Mouse (Mus musculus): ENCODE results near the gene Gm21961. TPM values are rescaled to one million over a fixed set of nuclear protein-coding genes. Genes with fewer than 3 reads are reported as not detected.

Gm21961 gene
- not detected for total RNA-seq (2021)
- long read RNA-seq, experiment 1 = 0 reads
- long read RNA-seq, experiment 2 = 0 reads

DNA sequence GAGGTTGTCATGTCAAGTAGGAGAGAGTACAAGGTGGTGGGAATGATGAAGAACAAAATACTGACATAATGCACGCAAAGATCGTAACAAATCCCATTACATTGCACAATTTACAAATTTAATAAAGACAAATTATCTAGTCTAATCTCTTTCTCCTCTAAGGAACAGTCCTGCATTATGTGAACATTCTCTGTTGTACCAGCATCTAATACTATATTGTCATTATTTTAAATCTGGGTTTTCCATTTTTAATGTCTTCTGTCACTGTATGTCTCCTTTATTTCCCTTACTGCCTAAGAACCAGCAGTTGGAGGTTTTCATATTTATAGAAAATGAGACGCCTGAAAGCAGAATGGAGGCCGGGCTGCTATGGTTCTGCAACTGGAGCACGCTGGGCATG, at the start of gene Gm21961:
Gene Gm21961 (minus strand): TSS at position 101 of the 400 bp plus-strand sequence.
- no peak for DNase-seq

DNA sequence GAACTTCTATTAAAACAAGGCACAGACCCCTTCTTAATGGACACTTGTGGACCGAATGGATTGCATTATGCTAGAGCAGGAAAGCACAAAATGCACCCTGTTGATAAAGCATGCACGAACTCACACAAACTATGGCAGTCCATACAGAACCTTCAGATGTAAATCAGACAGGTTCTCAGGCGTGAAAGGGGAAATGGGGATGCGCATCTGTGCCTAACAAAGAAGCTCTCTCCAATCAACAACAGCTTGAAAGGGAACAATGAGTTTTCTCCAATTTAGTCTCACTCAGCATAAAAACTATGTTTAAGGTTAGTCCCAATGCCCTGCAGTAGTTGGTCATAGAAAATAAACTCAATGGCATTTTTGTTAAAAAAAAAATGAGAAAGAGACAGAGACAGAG, 27.3 kb upstream of the Gm21961 start:
- no peak for DNase-seq

DNA sequence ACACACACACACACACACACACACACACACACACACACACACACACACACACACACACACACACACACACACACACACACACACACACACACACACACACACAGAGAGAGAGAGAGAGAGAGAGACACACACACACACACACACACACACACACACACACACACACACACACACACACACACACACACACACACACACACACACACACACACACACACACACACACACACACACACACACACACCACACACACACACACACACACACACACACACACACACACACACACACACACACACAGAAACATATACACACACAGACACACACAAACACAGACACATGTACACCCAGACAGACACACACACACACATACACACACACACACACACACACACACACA, 24.5 kb upstream of the Gm21961 start:
- peak in 1 of 2 experiments; percentile 42 for DNase-seq

DNA sequence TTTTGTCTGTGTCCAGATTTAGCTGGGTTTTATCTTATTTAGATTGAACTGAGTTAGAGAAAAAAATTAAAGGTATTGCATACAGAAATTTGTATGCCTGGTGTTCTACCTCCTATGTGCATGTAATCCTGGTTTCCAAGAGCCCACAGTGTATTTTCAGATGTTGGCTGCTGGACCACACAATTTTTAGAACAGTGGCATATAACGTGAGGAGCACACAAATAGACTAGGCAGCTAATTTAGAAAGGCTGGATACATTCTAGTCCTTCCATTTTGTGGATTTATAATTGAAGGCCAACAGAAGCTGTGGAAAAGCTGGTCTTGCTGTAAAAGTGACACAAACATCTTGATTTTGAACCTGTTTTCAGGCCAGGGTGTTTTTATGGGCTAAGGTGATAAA, 3.3 kb upstream of the Gm21961 start:
- DNase-seq = no peak

DNA sequence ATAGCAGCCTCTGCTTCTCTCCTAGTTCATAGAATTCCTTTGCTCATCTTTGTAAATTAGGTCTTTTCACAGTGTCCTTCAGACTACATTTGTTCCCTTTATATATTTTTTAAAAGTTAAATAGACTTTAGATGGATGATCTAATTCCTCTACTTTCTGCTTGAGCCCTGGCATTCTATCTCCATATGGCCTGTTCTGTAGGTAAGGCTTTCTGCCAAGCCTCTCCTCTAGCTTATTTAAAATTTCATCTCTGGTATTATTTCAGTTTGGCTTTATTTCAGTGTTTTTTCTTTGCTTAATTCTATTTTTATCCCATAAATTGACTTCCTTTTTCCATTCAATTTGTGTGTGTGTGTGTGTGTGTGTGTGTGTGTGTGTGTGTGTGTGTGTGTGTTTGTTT, 8.5 kb downstream of the Gm21961 start:
- no peak for DNase-seq

DNA sequence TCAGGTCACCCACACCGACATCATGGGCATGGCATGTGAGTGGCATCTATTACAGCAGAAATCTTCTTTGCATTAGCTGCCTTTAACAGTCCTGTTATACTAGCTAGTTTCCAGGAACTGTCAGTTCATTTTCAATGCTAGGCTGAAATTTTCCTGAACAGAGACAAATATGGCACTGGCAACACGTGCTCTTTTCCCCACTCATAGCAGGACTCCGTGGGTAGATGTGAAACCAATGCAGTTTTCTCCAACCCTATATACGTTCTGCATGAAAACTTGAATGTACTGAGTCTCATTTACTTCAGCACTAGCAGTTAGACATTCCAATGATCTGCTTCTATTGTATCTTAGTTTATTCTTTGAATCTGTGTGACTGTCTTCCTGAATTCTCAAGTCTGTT, 20.2 kb downstream of the Gm21961 start:
- no peak for DNase-seq

DNA sequence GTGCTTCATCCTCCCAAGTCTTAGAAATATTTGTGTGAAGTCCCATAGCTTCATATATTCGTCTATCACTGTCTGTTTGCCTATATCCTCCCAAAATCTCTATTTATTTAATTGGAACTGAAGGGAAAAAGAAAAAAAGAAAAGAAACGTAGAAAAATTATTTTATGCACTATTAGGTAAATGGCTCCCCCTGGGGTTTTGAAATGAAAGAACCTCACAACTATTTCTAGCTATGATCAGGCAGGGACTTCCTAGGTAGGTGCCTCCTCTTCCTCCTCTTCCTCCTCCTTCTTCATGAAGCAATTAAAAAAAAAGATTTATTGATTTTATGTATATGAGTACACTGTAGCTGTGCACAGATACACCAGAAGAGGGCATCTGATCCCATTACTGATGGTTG, 34.7 kb downstream of the Gm21961 start:
- DNase-seq = no peak

DNA sequence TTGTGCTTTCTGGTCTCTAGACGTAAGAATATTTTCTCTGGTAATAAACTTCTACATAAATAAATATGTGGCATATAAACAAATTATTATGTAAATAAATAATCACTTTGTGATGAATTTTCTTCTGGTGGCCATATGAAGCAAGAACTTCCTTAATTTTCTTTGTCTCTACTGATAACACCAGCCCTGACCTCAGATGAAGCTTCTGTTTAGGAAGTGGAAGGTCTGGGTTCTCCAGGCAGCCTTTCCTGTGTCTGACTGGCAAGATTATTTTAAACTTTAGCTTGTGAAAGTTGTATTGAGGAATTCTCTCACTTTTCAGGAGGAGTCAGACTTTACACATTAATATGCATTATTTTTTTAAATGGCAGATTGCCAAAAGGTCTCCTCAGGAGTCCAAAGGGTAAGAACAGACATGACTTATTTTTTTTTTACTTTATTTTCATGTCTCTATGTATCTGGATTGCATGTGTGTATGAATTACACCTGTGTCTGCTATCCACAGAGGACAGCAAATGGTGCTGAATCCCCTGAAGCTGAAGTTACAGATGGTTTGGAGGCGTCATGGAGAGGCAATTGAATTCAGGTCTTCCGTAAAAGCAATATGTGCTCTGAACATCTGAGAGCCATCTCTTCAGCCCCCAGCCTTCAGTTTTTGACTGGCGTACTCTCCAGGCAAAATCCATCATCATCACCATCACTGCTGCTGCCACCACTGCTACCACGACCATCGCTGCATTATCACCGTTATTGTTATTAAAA, 38.5 kb downstream of the Gm21961 start:
- no peak for DNase-seq

Other genes with a start within 250 kb of the Gm21961 start
- not detected for gene Gm21798, start 197.2 kb downstream of the Gm21961 start, total RNA-seq (2021)

All from heart, adult 18-20 months (tissue).